Mouse (Mus musculus) brain, embryonic 14.5 days (tissue): ENCODE data around the gene Fam214b.

Experiments
- CTCF ChIP-seq: fragments of 200-500 bp; IDR thresholded peaks from 2 replicates; pipeline ENCODE4 v1.5.1; 2012; ENCODE audit warnings: inconsistent platforms, mild to moderate bottlenecking, moderate library complexity, borderline replicate concordance; ENCODE audit not compliant: insufficient read depth, insufficient read length; ENCODE audit errors: extremely low read depth
- POLR2A ChIP-seq: fragments of 200-500 bp; IDR thresholded peaks from 2 replicates; pipeline ENCODE4 v1.6.1; 2012; ENCODE audit warnings: mild to moderate bottlenecking, inconsistent platforms, borderline replicate concordance; ENCODE audit not compliant: poor library complexity, insufficient read depth, insufficient read length, severe bottlenecking; ENCODE audit errors: extremely low read depth

DNA sequence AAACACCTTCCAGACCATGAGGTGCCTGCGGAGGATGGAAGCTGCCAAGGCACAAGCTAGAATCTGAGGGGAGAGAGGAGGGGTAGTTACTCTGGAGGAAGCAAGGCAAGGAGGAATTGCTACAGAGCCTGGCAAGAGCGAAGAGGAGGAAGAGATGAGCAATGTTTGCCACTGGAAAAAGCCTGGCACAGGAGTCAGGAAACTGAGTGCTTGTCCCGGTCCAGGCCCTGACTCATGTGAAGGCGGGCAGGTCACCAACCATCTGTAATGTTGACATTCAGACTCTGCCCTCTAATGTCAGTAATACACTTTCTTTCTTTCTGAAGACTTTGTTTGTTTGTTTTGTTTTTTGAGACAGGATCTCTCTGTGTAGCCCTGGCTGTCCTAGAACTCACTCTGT lies 27.9 kb downstream of the Fam214b start:
- TF ChIP-seq CTCF, result no peak
- TF ChIP-seq POLR2A, result no peak
